Mouse (Mus musculus) hindbrain, embryonic 11.5 days (tissue): Measurements from ENCODE around the gene Ip6k3. TPM values are rescaled to one million over a fixed set of nuclear protein-coding genes. Genes with fewer than 3 reads are reported as not detected.

ENCODE experiments used
- ATAC-seq: fragments of 200-750 bp; cut with Nextera tagmentation; 2 replicates; pipeline ENCODE4 v1.8.0; 2017; ENCODE audit warnings: mild to moderate bottlenecking, moderate TSS enrichment, moderate library complexity; ENCODE audit not compliant: low FRiP score
- DNase-seq: peaks from one replicate; pipeline ENCODE4 v3.0.0-alpha.2; 2015; ENCODE audit warnings: low spot score
- H3K27ac ChIP-seq: fragments of 300-500 bp; sonication (generic); 2 replicates; pipeline ENCODE4 v1.5.1; 2014; ENCODE audit warnings: mild to moderate bottlenecking, low read depth, low read length
- H3K27me3 ChIP-seq: fragments of 300-500 bp; sonication (generic); 2 replicates; pipeline ENCODE4 v1.6.1; 2014; ENCODE audit warnings: mild to moderate bottlenecking, low read length, moderate library complexity, mixed read lengths; ENCODE audit not compliant: control insufficient read depth, insufficient read depth
- H3K36me3 ChIP-seq: fragments of 300-500 bp; sonication (generic); 2 replicates; pipeline ENCODE4 v1.6.1; 2014; ENCODE audit warnings: mild to moderate bottlenecking, low read length, moderate library complexity, mixed read lengths; ENCODE audit not compliant: control insufficient read depth, insufficient read depth
- H3K4me1 ChIP-seq: fragments of 300-500 bp; sonication (generic); replicated peaks from 2 replicates; pipeline ENCODE4 v1.6.1; 2014; ENCODE audit warnings: low read length, mixed read lengths; ENCODE audit not compliant: control insufficient read depth, insufficient read depth
- H3K4me2 ChIP-seq: fragments of 300-500 bp; sonication (generic); replicated peaks from 2 replicates; pipeline ENCODE4 v1.6.1; 2014; ENCODE audit warnings: mild to moderate bottlenecking, low read depth, low read length
- H3K4me3 ChIP-seq: fragments of 300-500 bp; sonication (generic); 2 replicates; pipeline ENCODE4 v1.5.1; 2014; ENCODE audit warnings: low read depth, low read length
- H3K9ac ChIP-seq: fragments of 300-500 bp; sonication (generic); 2 replicates; pipeline ENCODE4 v1.6.1; 2014; ENCODE audit warnings: low read depth, low read length
- H3K9me3 ChIP-seq: fragments of 300-500 bp; sonication (generic); 2 replicates; pipeline ENCODE4 v1.6.1; 2016; ENCODE audit warnings: low read length; ENCODE audit not compliant: control insufficient read depth
- WGBS: fragments of 180-500 bp; shearing (Covaris S2); extraction: QIAGEN DNeasy Blood & Tissue Kit; methylation state at CpG from one replicate; pipeline ENCODE4 v1.1.7; 2014; 5-methylcytosine and 5-hydroxymethylcytosine counted together
- polyA plus RNA-seq: library from polyadenylated mRNA; unstranded; fragments of >200 nt; fragmentation: Nextera tagmentation; extraction: Ambion mirVana; gene quantifications from 2 replicates; pipeline ENCODE4 v1.2.1, GENCODE M21; 2014

The Ip6k3 gene
- polyA plus RNA-seq, 1 experiment from 2014 or later, result 0.23 TPM

DNA sequence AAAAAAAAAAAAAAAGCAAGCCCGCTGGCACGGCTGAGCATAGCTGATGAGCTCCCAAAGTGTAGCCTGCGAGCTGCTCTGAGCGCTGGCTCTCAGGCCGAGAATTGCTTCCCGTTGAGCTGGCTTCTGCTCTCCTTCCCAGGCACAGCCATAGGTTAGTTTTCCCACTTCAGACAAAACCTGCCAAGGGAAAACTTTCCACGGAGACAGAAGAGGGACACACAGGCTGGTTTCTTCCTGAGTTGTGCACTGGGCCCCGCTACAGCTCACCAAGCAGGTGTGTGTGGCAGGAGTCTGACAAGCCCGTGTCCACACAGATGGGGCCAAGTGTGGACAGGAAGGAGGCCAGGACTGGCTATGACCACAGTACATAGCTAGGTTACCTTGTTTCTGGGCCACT, 21.3 kb upstream of the Ip6k3 start:
- Histone ChIP-seq H3K27me3 (no peaks in the 10 kb centered on the region), H3K9ac (no peak overlapping the region), H3K27ac (peak overlapping the region; percentile 17; the same call in 1 of the 2 replicates), H3K4me2 (no peak overlapping the region), H3K4me3 (no peak overlapping the region), H3K4me1 (peaks cover 2% of the 10 kb centered on the region; the same call in 1 of the 2 replicates), H3K9me3 (no peaks in the 10 kb centered on the region), H3K36me3 (peaks cover 9% of the 10 kb centered on the region; the same call in 1 of the 2 replicates)
- DNase-seq, result no peak
- ATAC-seq, result no peak
- WGBS, result 80% methylated on average over 9 of the region's 9 CpGs

DNA sequence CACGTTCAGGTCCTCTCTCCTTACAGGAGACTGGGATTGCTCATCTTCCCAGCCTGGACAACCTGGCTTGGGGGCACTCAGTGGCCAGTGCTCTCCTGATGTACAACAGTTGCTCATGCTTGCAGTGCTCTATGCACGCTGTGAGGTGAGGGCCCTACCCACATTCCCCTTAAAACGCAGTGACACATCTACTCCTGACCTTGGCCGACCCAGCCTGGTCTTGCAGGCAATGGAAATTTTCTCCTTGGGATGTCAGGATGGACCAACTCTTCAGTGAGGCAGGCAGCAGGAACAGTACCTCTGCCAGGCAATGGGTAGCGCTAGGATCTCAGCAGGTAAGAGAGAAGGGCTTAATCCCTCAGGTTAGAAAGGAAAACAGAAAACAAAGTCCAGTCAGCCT, 19.5 kb upstream of the Ip6k3 start:
- DNase-seq, result no peak
- H3K4me2 ChIP-seq, result no peak overlapping the region
- no peak for ATAC-seq
- H3K36me3 ChIP-seq, result peaks cover 6% of the 10 kb centered on the region; the same call in 1 of the 2 replicates
- no peaks in the 10 kb centered on the region for H3K27me3 ChIP-seq
- no peak overlapping the region for H3K9ac ChIP-seq
- H3K27ac ChIP-seq, result no peak overlapping the region
- no peak overlapping the region for H3K4me3 ChIP-seq
- peaks cover 2% of the 10 kb centered on the region; the same call in 1 of the 2 replicates for H3K4me1 ChIP-seq
- WGBS, result 63% methylated on average over 5 of the region's 5 CpGs
- no peaks in the 10 kb centered on the region for H3K9me3 ChIP-seq

DNA sequence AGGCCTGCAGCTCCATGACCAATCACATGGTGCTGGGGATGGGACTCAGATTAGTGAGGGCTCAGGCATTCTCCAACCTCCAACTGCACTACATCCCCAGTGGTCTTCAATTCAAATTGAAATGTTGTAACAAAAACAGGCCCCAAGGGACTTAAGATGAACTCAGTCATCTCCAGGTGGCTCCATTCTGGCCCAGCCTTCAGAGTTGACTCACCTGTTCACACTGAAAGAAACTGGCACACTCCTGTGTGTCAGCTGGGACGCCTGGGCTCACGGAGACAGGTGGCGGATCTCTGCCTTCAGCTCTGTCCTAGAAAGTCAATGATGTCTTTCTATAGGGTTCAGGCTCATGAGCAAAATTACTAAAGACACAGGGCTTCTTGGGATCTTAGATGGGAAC, 18.5 kb upstream of the Ip6k3 start:
- Histone ChIP-seq H3K9ac (no peak overlapping the region), H3K4me3 (no peak overlapping the region), H3K36me3 (0 out of 2 replicates have a peak, but pooled peaks cover 3% of the 10 kb centered on the region), H3K9me3 (no peaks in the 10 kb centered on the region), H3K27me3 (no peaks in the 10 kb centered on the region), H3K4me1 (peaks cover 2% of the 10 kb centered on the region; the same call in 1 of the 2 replicates), H3K27ac (no peak overlapping the region), H3K4me2 (no peak overlapping the region)
- 94% methylated on average over 3 of the region's 3 CpGs for WGBS
- no peak for ATAC-seq
- DNase-seq, result no peak

DNA sequence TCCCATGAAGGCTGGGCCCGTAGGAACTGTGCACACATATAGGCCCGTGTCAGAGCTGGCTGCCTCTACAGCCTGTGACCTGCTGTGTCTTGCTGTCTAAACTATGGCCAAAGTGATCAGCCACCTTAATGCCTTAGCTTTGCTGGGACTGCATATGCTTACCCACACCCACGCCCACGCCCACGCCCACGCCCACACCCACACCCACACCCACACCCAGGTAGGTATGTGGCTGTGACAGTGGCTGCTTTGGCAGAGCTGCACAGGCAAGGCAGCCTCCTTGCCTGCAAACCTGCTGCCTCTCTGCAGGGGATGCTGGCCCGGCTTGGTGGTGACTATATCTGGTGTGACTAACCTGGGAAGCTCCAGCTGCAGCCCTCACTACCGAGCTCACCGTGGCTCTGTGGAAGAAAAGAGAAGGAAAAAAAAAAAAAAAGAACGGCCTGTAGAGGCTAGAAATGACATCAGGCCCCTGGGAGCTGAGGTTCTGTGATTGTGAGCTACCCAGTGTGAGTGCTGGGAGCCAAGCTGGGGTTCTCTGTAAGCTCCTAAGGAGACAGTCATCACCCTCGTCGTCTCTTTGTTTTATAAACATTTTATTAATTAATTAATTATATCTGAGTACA, 16.2 kb upstream of the Ip6k3 start:
- H3K36me3 ChIP-seq, result no peaks in the 10 kb centered on the region
- no peak overlapping the region for H3K9ac ChIP-seq
- H3K4me3 ChIP-seq, result no peak overlapping the region
- no peaks in the 10 kb centered on the region for H3K27me3 ChIP-seq
- no peak overlapping the region for H3K4me2 ChIP-seq
- no peak overlapping the region for H3K27ac ChIP-seq
- ATAC-seq (no peak), DNase-seq (no peak)
- no peaks in the 10 kb centered on the region for H3K9me3 ChIP-seq
- no peaks in the 10 kb centered on the region for H3K4me1 ChIP-seq
- WGBS, result 89% methylated on average over 12 of the region's 12 CpGs

DNA sequence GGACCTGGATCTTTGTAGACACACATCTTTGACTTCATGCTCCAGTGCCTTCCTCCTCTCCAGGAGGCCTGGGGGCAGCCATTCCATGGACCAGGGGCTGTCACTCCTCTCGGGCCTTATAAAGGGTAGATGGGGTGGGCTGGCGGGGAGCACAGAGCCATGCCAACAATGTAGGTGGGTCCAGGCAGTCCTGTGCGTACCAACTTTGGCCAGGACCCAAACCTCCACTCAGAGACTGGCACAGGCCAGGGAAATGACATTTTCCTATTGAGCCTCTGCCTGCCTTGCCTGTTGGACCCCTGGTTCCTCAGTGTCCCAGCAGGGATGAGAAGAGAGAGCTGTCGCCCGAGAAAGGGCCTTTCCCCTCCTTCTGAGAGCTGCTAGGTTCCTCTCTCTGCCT, 14.8 kb upstream of the Ip6k3 start:
- H3K4me2 ChIP-seq, result no peak overlapping the region
- H3K4me1 ChIP-seq, result no peaks in the 10 kb centered on the region
- WGBS, result 67% methylated on average over 5 of the region's 5 CpGs
- ATAC-seq (no peak), DNase-seq (no peak)
- no peaks in the 10 kb centered on the region for H3K9me3 ChIP-seq
- no peaks in the 10 kb centered on the region for H3K36me3 ChIP-seq
- H3K9ac ChIP-seq, result no peak overlapping the region
- H3K27me3 ChIP-seq, result no peaks in the 10 kb centered on the region
- no peak overlapping the region for H3K27ac ChIP-seq
- no peak overlapping the region for H3K4me3 ChIP-seq

DNA sequence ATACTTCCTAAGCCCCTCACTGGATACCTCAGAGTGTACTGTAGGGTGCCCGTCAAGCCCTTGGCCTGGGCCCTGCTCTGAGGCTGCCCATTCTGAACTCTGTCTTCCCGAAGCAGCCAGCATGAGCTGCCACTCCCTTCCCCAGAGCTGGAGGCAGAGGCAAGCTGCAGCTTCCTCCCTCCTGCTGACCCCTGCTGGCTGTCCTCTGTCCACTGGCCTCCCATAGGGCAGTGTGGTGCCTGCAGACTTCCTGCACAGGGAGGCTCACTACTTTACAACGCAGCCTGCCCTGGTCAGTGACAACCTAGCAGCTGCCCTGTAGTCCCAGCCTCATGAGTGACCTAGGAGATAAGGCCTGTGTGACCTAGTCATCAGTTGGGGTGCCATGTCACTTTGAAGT, 14.1 kb upstream of the Ip6k3 start:
- DNase-seq (no peak), ATAC-seq (no peak)
- H3K4me1 ChIP-seq, result no peaks in the 10 kb centered on the region
- H3K9ac ChIP-seq, result no peak overlapping the region
- H3K27ac ChIP-seq, result no peak overlapping the region
- no peak overlapping the region for H3K4me3 ChIP-seq
- 38% methylated on average over 3 of the region's 3 CpGs for WGBS
- H3K9me3 ChIP-seq, result no peaks in the 10 kb centered on the region
- no peaks in the 10 kb centered on the region for H3K27me3 ChIP-seq
- H3K4me2 ChIP-seq, result no peak overlapping the region
- no peaks in the 10 kb centered on the region for H3K36me3 ChIP-seq

DNA sequence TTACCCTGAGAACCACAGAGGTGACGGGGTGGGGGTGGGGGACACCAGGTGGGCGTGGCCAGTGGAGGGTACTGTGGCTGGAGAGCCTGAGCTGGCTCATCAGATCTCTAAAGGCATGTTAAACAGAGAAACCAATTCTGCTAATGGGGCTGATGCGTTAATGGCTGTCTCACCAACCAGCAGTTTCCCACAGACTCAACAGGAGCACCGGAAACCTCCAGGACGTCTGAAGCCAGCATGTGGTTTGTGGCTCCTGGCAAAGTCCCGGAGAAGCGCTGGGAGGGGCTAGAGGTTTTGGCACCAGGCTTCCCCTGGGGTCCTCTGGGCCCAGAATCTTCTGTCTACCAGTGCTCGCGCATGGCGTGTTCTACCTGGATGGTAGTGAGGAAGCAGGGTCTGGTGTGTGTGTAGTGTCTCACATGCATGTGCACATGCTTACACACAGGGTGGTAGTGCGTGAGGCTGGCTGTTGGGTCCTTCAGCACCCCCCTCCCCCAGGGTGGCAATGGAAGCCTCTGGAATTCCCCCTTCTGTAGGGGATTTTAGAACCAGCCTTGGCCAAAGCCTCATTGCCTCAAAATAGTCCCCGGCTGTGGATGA, 12.2 kb upstream of the Ip6k3 start:
- Histone ChIP-seq H3K4me3 (no peak overlapping the region), H3K9me3 (no peaks in the 10 kb centered on the region), H3K4me1 (peaks cover 5% of the 10 kb centered on the region; the same call in 1 of the 2 replicates), H3K27me3 (no peaks in the 10 kb centered on the region), H3K9ac (no peak overlapping the region), H3K27ac (no peak overlapping the region), H3K4me2 (no peak overlapping the region), H3K36me3 (no peaks in the 10 kb centered on the region)
- WGBS, result 68% methylated on average over 12 of the region's 12 CpGs
- no peak for DNase-seq
- ATAC-seq, result no peak

DNA sequence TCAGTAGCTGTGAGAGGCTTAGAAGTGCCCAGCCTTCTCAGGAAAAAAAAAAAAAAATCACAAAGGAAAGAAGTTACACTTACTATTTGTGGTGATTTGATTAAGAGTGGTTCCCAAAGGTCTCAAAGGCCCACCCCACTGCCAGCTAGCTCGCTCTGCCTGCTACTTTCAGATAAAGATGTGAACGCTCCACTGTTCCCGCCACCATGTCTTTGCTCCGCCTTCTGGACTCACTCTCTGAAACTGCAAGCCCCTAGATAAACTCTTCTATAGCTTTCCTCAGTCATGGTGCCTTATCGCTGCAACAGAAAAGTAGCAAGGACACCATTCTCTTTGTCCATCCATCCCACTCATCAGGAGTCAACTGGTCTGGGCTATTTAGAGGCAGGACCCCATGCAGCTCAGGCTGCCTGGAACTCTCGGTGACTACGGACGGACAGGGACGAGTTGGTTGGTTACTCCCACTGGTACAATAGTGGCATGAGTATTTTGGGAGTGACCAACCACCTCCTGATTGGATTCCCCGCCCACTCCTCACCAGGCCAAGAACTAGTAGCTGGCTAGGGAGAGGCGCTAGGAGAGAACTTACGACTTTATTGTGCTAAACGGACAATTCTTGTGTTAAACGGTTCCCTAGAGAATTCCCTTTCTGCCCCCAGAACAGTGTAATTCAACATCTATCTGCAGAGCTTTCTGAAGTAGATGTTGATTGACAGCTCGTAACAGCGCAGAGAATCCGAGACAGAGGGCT, 11.0 kb upstream of the Ip6k3 start:
- H3K9me3 ChIP-seq, result no peaks in the 10 kb centered on the region
- H3K27me3 ChIP-seq, result no peaks in the 10 kb centered on the region
- H3K27ac ChIP-seq, result no peak overlapping the region
- DNase-seq (no peak), ATAC-seq (no peak)
- peaks cover 5% of the 10 kb centered on the region; the same call in 1 of the 2 replicates for H3K4me1 ChIP-seq
- no peak overlapping the region for H3K4me2 ChIP-seq
- H3K36me3 ChIP-seq, result no peaks in the 10 kb centered on the region
- 84% methylated on average over 17 of the region's 17 CpGs for WGBS
- no peak overlapping the region for H3K9ac ChIP-seq
- no peak overlapping the region for H3K4me3 ChIP-seq
